Mouse (Mus musculus) adrenal gland, postnatal 10 days (tissue): ENCODE data around the gene Abcc12. TPM values are rescaled to one million over a fixed set of nuclear protein-coding genes. Genes with fewer than 3 reads are reported as not detected.

Experiments
- DNase-seq: peaks from one replicate; pipeline ENCODE4 v3.0.0; 2021; ENCODE audit warnings: mixed read lengths
- total RNA-seq, 2 experiments: library from RNA; stranded (reverse); gene quantifications; 2 replicates each; pipeline ENCODE4 v1.2.3; 2021

Abcc12 gene
- total RNA-seq, 2 experiments from 2014 or later, result 0.18 to 0.21 TPM

DNA sequence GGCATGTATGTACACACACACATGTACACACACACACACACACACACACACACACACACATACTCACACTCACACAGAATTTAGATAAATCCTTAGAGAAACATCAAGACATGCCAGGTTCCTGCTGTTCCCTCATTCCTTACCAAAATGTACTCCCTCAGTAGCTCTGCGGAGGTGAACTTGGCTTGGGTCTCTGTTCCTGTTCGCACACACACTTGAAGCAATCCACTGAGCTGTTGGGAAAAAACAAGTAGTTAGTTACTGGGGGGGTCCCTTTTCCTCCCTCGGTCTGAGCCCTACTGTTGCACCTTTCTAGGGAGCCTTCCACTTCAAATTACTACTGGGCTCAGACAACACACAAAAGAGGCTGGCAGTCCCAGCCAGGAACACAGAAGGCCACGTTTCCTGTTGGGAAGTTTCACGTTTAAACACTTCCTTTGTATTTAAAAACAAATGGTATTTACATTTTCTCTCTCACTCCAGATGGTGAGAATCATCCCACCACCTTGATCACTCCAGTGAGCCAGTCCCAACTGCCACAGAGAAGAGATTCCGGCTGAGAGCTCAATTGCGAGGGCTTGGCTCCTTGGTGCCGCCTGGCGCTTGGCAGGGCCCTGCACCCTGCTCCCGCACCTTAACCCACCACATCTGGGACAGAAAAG lies 68.2 kb downstream of the Abcc12 start:
- DNase-seq, result no peak

DNA sequence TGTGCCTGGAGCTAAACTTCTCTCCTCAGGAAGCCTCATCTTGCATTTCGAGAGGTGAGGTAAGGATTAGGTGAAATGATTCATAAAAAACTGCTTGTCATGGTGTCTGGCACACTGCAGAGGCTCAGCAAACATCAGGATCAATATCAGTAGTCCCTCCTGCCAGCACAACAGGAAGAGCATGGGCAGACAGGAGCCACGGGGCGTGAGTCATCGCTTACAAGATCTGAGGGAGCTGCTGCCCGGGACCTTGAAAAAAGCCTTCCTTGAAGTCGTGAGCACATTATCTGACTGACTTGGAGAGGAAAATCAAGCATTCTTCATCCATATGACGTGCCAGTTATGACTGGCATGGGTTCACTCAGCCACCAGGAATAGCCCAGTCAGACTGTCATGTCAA lies 79.1 kb downstream of the Abcc12 start:
- peak; percentile 73 for DNase-seq

DNA sequence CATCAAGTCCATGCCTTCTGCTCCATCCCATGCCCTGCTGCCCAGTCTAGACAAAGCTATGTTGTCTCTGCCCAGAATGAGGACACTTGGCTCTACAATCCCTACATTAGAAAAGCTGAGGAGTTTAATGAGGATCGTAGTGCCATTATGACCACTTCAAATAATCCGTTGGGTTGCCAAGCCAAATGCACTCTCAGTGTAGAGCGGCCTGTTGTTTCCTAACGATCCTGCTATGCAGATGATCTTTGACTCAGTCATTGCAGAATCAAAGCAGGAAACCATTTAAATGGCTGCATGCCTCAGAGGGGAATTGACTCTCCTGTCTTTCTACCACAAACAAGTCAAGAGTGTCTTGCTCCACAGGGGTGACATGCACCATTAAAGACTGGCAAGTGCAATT lies 85.4 kb downstream of the Abcc12 start:
- DNase-seq, result no peak

DNA sequence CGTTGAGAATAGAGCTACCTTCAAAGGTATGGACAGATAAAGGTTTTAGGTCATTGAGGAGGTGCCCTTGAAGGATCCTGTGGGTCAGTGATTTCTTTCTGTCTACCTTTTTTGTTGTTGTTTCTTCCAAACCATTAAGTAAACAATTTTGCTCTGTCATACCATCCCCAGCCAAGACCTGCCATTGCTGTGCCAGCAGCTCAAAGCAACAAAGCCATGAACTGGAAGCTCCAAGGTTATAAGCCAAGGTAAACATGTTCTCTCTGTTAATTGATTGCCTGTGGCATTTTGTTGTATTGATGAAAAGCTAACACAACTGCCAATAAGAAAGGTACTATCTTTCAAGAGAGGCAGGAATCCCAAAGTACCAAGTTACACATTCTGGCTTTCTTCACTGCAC lies 86.6 kb downstream of the Abcc12 start:
- DNase-seq, result no peak

DNA sequence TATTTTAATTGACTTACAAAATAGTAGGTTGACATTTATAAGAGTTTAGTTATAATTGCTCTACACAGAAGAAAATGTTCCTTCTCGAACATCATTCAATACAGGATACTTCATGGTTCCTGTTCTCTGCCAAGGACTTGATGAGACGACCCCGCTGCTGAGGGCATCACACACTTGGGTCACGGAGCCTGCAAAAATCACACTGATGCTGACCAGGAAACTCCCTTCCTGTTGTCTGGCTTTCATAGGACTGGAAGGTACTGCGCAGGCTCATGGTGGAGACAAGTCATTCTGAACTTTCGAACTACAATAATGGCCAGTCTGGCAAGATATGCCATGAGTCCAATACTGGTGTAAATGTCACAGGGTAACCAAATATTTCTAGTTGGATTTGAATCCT lies 95.1 kb downstream of the Abcc12 start:
- no peak for DNase-seq

DNA sequence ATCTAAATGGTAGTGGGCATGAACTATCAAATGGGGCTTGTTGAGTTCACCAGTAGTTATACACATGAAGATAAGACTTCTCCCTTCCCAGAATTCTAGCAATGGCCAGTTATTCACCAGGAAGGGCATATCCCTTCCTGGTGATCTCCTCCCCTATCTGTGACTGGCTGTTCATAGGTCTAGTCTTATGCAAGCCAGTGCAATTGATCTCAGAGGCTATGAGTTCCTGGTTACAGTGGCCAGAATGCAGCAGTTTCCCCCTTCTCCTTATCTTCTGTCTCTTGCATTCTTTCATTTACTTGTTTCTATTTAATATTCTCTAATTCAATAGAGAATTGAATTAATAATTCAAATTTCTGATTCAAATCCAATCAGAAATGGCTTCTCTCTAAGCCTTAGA lies 96.2 kb downstream of the Abcc12 start:
- no peak for DNase-seq

DNA sequence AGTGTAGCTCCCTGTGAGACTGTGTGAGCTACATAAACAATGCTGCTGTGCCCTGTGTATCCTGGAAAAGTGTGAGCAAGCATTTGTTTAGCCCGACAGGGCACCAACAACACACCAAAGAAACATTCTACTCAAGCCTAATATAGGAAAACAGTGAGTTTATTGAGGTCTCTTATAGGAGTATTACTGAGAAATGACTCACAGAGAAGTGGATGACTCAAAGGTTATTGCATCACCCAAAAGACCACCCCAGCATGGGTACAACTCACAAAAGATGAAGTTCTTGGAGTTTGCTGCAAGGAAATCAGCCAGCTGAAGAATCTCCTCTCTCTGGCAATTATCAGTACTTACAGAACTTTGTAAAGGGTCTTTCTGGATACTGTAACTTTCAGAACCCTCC lies 98.4 kb downstream of the Abcc12 start:
- no peak for DNase-seq

DNA sequence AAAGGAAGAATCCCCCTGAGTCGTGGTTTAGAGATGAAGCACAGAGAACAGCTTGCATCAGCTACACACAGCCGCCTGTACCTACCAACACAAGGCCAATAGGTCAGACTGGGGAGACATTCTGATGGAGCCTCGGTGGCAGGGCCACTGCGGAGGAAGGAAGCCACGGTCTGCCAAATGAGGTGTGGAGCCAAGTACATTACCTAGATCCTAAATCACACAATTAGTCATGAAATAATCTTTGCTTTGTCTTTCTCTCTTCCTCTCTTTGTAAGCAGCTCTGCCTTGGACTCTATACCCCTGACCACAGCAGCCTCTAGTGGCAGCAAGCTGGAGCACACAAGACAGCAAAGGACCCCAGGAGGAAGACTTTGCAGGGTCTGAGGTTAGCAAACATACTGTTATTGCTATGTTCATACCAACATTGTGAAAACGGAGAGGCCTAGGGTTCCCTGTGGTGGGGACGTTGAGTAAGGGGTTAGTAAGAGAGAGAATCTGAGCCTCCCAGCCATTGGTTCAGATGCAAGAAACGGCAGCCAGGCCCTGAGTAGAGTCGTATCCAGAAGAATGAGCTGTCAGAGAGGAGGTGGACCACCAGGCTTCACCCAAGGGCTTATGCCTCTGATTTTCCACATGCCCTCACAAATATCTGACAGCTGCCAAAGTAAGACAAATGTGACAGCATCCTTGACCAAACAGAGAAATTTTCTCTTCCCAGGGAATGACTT lies 104.6 kb downstream of the Abcc12 start:
- DNase-seq, result peak; percentile 57

DNA sequence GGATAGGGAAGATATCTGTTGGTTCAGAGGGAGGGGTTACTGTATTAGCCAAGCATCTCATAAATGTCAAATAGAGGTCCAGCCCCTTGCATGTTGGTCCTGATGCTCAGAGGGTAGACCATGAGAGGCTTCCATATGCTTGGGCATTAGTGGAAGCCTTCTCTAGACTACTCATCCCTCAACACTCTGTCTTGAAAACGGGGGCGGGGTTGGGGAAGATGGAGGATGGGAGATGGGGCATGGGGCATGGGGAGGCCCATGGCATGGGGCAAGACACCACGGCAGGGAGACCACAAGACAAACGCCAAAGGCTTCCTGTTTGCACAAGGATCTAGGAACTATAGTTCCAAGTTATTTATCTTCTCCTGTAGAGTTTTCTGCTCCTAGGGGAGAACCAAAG lies 106.0 kb downstream of the Abcc12 start:
- no peak for DNase-seq

DNA sequence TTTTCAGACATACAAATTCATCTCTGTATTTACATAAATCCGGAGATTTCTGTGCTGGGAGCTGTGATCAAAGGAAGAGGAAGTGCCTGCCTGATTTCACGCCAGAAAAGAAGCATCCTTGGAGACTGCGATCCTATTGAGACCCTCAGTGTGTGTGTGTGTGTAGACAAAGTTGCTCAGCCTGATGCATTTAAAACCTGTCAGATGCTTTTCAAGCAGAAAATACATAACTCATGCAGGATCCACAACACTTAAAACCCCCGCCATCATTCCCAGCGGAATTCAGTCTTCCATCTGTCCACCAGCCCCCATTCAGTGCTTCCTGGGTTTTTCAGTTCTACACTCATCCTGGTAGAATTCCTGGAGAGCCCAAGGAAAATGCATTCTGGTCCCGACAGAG lies 107.4 kb downstream of the Abcc12 start:
- DNase-seq, result no peak

DNA sequence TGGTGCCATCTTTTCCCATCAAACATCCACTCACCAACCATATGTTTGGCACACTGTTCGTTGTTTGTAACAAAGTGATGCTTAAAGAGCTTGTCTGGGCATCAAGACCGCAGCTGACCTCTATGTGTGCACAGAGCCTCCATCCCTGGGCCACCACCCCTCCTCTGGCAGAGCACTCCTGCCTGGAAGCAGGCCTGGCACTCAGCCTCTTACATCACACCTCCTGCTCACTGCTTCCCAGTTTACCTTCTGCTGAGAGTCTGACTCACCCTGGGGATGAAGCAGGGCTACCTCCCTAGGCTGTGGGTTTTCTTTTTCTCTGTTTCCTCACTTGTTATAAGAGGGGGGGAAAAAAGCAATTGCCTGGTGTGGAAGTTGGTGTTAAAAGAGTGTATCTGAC lies 109.8 kb downstream of the Abcc12 start:
- no peak for DNase-seq

DNA sequence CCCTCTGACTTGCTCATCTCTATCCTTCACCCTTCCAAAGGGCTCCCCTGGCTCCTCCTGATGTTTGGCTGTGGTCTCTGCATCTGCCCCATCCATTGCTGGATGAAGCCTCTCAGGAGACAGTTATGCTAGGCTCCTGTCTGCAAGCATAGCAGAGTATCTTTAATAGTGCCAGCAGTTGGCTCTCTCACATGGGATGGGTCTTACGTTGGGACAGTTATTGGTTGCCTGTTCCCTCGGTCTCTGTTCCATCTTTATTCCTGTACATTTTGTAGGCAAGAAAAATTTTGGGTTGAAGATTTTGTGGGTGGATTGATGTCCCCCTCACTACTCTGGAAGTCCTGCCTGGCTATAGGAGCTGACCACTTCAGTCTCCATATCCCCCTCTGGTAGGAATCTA lies 117.3 kb downstream of the Abcc12 start:
- no peak for DNase-seq

DNA sequence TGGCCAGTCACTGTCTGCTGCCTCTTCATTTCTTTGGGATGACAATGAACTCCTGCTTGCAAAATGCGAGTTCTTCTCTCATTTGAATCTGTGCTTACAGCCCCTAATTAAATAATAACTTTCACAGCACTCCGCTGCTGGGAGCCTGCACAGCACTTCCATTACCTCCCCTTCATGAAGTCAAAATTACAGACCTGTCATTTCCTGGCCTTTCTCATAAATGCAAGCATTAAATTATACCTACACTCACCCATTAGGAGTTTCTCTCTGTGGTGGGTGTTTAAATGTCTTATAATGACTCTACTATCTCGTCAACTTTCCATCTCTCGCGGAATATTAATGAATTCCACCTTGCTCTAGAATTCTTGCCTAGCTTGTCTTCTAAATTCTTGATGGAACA lies 120.1 kb downstream of the Abcc12 start:
- DNase-seq, result no peak

DNA sequence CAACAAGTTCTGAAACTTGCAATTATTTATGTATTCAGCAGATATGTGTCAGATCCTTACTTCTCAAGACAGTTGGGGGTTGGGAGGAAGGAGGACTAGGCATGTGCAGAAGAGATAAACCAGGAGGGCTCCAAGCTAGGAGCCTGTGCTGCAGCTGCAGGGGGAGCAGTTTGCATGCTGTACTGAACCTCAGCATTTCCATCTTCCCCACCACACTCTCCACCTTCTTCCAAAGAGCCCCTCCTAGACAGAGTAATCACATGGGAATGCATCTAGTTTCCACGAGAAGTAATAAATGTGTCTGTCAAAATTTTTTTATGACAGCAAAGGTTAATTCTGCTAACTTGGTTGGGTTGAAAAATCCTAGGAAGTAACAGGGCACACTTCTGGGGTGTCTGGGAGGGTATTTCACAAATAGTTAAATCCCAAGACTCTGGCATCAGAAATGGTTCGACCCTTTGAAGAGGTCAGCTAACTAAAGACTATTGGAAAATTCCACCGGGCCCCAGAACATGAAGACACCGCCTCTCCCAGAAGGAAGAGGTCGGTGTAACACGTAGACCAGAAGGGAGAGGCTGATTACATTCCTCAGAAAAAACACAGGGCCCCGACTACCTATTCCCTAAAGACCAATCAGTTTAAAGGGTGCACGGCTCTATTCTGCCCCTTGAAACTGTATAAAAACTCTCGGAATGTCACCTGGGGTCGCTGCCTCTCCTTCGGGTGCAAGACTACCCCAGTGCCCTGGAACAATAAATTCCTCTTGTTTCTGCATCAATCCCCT lies 126.6 kb downstream of the Abcc12 start:
- DNase-seq, result no peak

DNA sequence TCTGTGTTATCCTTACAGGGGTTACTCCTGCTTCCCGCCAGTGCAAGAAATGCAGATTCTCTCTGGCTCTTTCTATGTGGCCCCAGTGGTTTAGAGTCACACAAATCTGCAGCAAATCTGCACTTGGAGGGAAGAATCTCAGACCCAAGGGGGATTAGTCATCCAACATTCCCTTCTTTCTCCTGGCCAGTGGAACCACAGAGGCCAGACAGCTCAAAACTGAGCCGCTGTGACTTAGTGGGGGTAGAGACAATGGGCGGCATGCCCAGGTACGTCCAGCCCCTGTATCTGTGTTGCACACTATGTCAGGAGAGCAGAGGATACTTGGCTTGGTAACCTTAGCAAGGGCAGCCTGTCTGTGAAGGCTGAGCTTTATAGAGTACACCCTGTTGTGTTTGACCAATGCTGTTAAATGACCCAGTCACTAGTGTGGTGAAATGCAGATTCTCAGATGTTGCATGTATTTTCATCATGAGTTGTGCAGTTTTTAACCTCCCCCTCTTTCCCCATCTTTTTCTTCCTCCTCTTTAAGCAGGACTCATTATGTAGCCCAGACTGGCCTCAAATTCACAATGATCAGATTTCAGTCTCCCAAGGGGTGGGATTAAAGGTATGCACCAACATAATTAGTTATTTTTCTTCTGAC lies 130.5 kb downstream of the Abcc12 start:
- DNase-seq, result no peak

DNA sequence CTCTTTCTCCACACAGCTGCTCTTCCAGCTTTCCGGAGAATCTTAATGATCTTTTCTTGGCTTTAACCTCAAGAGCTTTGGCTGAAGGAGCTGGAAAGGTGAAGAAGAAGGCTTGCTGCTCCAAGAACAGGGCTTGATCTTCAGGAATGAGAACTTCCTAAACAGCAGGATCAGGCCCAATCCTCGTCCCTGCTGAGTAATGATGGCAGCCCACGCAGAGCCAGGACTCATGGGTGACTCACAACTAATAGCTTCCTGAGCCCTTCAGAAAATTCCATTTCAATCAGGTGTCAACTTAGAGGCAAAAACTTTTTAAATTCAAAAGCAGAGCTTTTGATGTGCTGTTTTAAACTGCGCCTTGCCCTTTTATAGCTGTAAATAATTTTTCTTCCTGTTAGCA lies 135.0 kb downstream of the Abcc12 start:
- peak; percentile 32 for DNase-seq

DNA sequence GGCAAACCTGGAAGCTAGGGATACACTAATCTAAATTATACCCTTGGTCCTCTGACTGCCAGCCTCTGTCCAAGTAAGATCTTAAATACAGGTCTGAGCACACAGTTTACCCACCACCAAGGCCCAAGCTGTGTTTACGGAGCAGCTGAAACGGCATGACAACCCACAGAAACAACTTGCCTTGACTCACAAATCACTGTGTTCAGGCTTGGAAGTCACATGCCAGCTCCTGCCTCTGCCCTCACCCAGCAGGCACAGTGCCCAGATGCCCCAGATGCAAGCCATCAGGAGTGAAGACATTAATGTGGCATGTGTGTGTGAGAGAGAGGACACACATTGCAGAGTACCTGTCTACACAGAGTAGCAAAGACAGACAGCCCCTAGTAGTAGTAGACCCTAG lies 136.7 kb downstream of the Abcc12 start:
- peak; percentile 56 for DNase-seq

DNA sequence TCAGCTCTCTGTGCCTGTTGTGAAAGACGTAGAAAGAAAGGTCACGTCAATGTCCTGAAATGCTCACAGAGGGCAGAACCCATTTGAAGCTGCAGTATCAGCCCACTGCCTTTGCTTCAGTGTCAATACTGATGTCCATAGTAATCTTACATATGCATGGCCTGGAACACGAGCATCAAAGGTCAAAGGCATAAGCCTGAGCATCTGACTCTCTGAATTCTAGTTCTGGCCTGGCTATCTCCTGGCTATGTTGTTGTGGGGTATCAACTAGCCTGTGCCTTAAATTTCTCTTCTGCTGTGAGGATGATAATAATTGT lies 141.5 kb downstream of the Abcc12 start:
- no peak for DNase-seq

DNA sequence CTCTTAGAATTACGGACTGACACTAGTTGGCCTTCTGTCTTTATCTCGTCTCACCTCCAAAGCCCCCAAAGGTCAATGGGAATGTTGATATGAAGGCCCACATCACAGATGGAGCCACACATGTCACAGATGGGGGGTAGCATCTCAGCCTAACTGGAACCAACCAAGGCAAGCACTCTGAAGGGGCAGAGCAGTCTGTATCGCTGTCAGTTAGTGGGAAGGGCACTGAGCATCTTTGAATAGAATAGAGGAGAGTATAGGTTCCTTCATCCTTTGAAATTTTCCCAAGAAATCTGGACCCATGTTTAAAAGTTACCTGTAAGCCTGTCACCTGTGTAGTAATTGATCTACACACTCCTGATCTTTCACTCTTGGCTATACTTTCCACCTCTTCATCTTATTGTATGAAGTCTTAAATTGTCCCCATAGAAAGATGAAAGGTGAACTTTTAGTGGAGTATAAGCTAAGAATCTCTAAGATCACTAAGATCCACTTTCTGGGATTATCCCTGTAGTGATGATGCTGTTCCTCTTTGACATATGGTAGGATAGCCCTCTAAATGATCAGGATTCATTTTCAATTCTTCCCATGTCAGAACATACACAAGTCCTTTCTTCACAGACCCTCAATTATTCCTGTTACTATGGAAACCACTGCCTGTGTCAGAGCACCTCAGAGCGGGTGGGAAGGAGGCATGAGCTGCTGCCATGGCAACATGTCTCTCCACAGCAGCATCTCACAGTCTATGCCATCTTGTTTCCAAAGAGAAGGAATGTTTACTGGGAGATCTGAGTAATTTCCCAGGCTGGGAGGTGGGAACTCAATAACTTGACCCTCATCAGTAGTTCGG lies 142.1 kb downstream of the Abcc12 start:
- DNase-seq, result no peak

DNA sequence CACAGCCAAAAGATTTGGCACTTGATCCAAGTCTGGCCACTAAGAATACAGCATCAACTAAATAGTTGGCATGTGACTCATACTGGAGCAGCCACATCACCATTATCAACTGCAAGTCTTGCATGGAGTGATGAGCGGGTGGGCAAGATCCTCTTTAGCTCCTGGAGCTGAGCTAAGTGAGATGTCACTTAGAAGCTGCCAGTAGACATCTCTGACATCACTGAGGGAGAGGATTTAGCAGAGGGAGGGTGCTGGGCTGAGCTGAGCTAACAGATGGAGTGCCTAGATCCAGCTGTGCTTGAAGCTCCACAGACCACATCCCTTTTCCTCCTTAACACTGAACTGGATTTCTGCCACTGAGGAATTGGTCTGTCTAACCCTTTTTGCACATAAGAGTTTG lies 143.1 kb downstream of the Abcc12 start:
- no peak for DNase-seq
